In the genomic region with DNA sequence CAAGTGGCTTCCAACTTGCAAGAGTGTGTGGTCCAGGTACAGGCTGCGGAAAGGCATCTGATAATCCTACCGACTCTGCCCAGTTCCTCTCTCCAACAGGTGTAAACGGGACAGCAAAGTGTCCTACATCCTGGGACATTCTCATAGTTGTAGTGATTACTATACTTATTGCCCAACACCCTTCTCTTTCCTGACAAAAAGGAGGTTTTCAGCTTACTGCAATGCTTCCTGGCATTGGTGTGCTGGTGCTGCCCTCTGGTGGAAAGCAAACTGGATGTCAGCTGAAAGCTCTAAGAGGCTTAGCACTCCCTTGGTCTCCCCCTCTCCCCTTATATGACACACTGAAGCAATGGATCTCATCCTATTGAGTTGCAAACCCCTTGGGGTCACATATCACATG, we compare ENCODE assay signal across 8 mouse cellular contexts. TPM values are rescaled to one million over a fixed set of nuclear protein-coding genes. Genes with fewer than 3 reads are reported as not detected.
A peak's percentile ranks its signal among the peaks of the same experiment; 100 is the strongest.
DNase-seq lines count a peak whose midpoint lies in the region; ATAC-seq lines count a peak whose summit lies in the region.

No protein-coding gene starts in this region.

- H3K4me2 ChIP-seq in forebrain, embryonic 11.5 days (ENCODE audit: low read depth, low read length, severe bottlenecking): no peak overlapping the region

- no peak overlapping the region for H3K4me3 ChIP-seq in forebrain, embryonic 11.5 days (ENCODE audit: low read depth, low read length)

- no peaks in the 10 kb centered on the region for H3K9me3 ChIP-seq in forebrain, embryonic 11.5 days (ENCODE audit: control insufficient read depth, low read length)

- H3K4me1 ChIP-seq in forebrain, embryonic 11.5 days (replicated peaks; ENCODE audit: control insufficient read depth, insufficient read depth, low read length): no peaks in the 10 kb centered on the region

- no peak overlapping the region for H3K27ac ChIP-seq in forebrain, embryonic 11.5 days (ENCODE audit: low read depth, low read length)

- no peak overlapping the region for H3K9ac ChIP-seq in forebrain, embryonic 11.5 days (ENCODE audit: low read length)

- H3K36me3 ChIP-seq in forebrain, embryonic 11.5 days (ENCODE audit: control insufficient read depth, insufficient read depth, low read length): no peaks in the 10 kb centered on the region; the same call in 1 of the 2 replicates

- WGBS in forebrain, embryonic 11.5 days: 89% methylated on average over 3 of the region's 3 CpGs

- H3K27me3 ChIP-seq in forebrain, embryonic 11.5 days (ENCODE audit: control insufficient read depth, insufficient read depth, low read length): peaks cover 2% of the 10 kb centered on the region

- peak; percentile 63 for ATAC-seq in forebrain, embryonic 11.5 days (replicated peaks; ENCODE audit: low FRiP score)
- ATAC-seq in megakaryocyte-erythroid progenitor cell, adult 5-6 weeks (replicated peaks; ENCODE audit: low FRiP score, low TSS enrichment, poor library complexity, severe bottlenecking): peak; percentile 74

- DNase-seq in gastrocnemius, adult 18-20 months (ENCODE audit: low spot score): peak; percentile 22
- no peak for DNase-seq in gastrocnemius, postnatal 25 days
- DNase-seq in adrenal gland, postnatal 25 days: peak; percentile 47
- DNase-seq in forebrain, embryonic 11.5 days (ENCODE audit: low spot score): peak; percentile 55
- DNase-seq in induced T-regulatory cell, adult 2 months (ENCODE audit: low read depth): peak; percentile 57
- peak; percentile 40 to 61 for DNase-seq in left cerebral cortex, postnatal 10 days (ENCODE audit: extremely low spot score in 1 of 2, low spot score in 2 of 2)
- DNase-seq in right cerebral cortex, postnatal 25 days: peak; percentile 23

- intact Hi-C loops in left cerebral cortex, postnatal 10 days (cut with DNase I): loop anchor here (5.0 kb wide), 3 partner anchors 129 to 489 kb away; partner anchors contain the start of genes Map3k15 and Sh3kbp1

RNA-seq across cellular contexts. Expression of gene Pdha1, which starts 21.6 kb away (rescaled TPM):
- 100 to 1,000 TPM; 483 to 550 TPM for total RNA-seq in gastrocnemius, adult 18-20 months (2021)
- 100 to 1,000 TPM; 569 to 672 TPM for total RNA-seq in gastrocnemius, postnatal 25 days (2021)
- total RNA-seq in adrenal gland, postnatal 25 days (2021): 268 and 277 TPM in 2 replicates
- polyA plus RNA-seq in forebrain, embryonic 11.5 days (2014; fragmentation: Nextera tagmentation; extraction: Ambion mirVana): 120 TPM in 2 replicates
- total RNA-seq in left cerebral cortex, postnatal 10 days (2021): 100 to 1,000 TPM; 303 to 324 TPM
- 107 and 126 TPM in 2 replicates for total RNA-seq in megakaryocyte-erythroid progenitor cell, adult 5-6 weeks (2014; fragmentation: Nextera tagmentation)
- total RNA-seq in megakaryocyte-erythroid progenitor cell, adult 5-6 weeks (2017): 166 and 222 TPM in 2 replicates
